7 mouse cellular contexts compared by ENCODE assay signal in the genomic region with DNA sequence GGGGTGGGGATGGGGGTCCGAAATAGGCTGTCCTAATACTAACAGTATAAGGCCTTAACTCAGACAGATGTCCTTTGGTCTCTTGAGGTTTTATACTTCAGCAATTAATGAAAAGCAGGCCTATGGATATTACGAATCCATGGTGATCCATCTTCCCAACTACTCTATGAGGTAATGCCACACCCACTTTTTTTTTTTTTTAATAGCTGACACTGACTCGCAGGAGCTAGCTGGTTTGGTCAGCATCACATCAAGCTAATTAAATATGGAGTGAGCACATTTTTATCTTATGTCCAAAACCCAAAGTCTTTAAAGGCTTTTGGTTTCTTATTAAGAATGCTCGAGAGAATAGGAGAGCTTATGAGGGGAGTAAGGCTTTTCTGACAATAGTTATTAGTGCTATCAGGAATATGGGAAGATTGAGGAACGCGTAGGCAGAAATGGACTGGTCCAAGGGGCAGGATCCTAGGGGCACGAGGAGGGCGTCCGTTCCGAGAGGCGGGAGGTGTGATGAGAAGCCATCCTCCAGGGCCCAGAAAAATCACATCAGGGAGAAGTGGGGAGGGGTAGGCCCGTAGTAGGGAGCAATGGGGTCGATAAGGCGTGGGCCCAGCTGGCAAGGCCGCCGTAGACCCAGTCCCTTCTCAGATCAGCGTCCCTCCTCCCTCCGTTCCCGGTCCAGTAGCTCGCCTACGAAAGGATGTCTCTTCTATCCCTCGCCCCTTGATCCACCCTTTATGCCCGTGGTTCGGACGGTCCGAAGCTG. TPM values are rescaled to one million over a fixed set of nuclear protein-coding genes. Genes with fewer than 3 reads are reported as not detected.
DNase-seq lines count a peak whose midpoint lies in the region; ATAC-seq and TF ChIP-seq lines count a peak whose summit lies in the region.

No protein-coding gene starts in this region.

- peak overlapping the region; percentile 12; the same call in 1 of the 2 replicates for H3K27ac ChIP-seq in spleen, adult 2 months (ENCODE audit: insufficient read depth, low read length)
- no peak overlapping the region for H3K27ac ChIP-seq in limb, embryonic 14.5 days (replicated peaks; ENCODE audit: low read depth, low read length)
- peak overlapping the region; percentile 53 for H3K27ac ChIP-seq in neural tube, embryonic 14.5 days (ENCODE audit: low read depth, low read length)

- ATAC-seq in limb, embryonic 14.5 days (ENCODE audit: low FRiP score, low read depth), result peak; percentile 66
- peak; percentile 78 for ATAC-seq in neural tube, embryonic 14.5 days (ENCODE audit: low read depth)

- H3K27me3 ChIP-seq in spleen, adult 2 months (ENCODE audit: control insufficient read depth, insufficient read depth, low read length), result no peaks in the 10 kb centered on the region
- no peaks in the 10 kb centered on the region for H3K27me3 ChIP-seq in erythroblast, embryonic 14.5 days (ENCODE audit: control insufficient read depth)
- no peaks in the 10 kb centered on the region for H3K27me3 ChIP-seq in limb, embryonic 14.5 days (ENCODE audit: control insufficient read depth, insufficient read depth, low read length)
- no peaks in the 10 kb centered on the region for H3K27me3 ChIP-seq in neural tube, embryonic 14.5 days (ENCODE audit: control insufficient read depth, insufficient read depth, low read length)

- DNase-seq in spleen, adult 2 months (ENCODE audit: low read depth in 1 of 2, low spot score in 2 of 2), result peak in 1 of 2 experiments; percentile 7
- DNase-seq in spleen, adult 12 weeks (ENCODE audit: low spot score), result no peak
- no peak for DNase-seq in limb, embryonic 14.5 days (ENCODE audit: low spot score)
- DNase-seq in layer of hippocampus, adult 8-10 months (ENCODE audit: low spot score in 2 of 2), result no peak
- no peak for DNase-seq in adrenal gland, postnatal 36 days

- TF ChIP-seq CTCF in spleen, adult 2 months (IDR thresholded peaks at IDR 0.05; ENCODE audit: extremely low read depth, insufficient read depth, insufficient read length, insufficient replicate concordance), result no peak

- TF ChIP-seq POLR2A in spleen, adult 2 months (IDR thresholded peaks at IDR 0.05; ENCODE audit: low read depth, low read length), result no peak
- TF ChIP-seq POLR2A in limb, embryonic 14.5 days (IDR thresholded peaks at IDR 0.05; ENCODE audit: borderline replicate concordance, extremely low read depth, insufficient read depth, insufficient read length), result no peak

- peak overlapping the region; percentile 78 for H3K4me2 ChIP-seq in limb, embryonic 14.5 days (replicated peaks; ENCODE audit: low read depth, low read length, severe bottlenecking)
- H3K4me2 ChIP-seq in neural tube, embryonic 14.5 days (ENCODE audit: low read depth, low read length), result peak overlapping the region; percentile 84

- no peaks in the 10 kb centered on the region for H3K9me3 ChIP-seq in erythroblast, embryonic 14.5 days (ENCODE audit: control insufficient read depth, low read length)
- no peaks in the 10 kb centered on the region for H3K9me3 ChIP-seq in limb, embryonic 14.5 days (ENCODE audit: control insufficient read depth, low read length)
- no peaks in the 10 kb centered on the region for H3K9me3 ChIP-seq in neural tube, embryonic 14.5 days (ENCODE audit: control insufficient read depth, low read length)

- H3K36me3 ChIP-seq in spleen, adult 2 months (ENCODE audit: control insufficient read depth, insufficient read depth, low read length), result peaks cover 9% of the 10 kb centered on the region
- peaks cover 29% of the 10 kb centered on the region for H3K36me3 ChIP-seq in erythroblast, embryonic 14.5 days (ENCODE audit: control insufficient read depth)
- H3K36me3 ChIP-seq in limb, embryonic 14.5 days (ENCODE audit: control insufficient read depth, insufficient read depth, low read length), result peaks cover 32% of the 10 kb centered on the region
- H3K36me3 ChIP-seq in neural tube, embryonic 14.5 days (ENCODE audit: control insufficient read depth, insufficient read depth, low read length), result peaks cover 18% of the 10 kb centered on the region

- H3K4me1 ChIP-seq in spleen, adult 2 months (ENCODE audit: control insufficient read depth, insufficient read depth, insufficient read length), result peaks cover 5% of the 10 kb centered on the region
- H3K4me1 ChIP-seq in erythroblast, embryonic 14.5 days (ENCODE audit: control insufficient read depth), result peaks cover 23% of the 10 kb centered on the region
- peaks cover 11% of the 10 kb centered on the region for H3K4me1 ChIP-seq in limb, embryonic 14.5 days (ENCODE audit: control insufficient read depth, insufficient read depth, low read length)
- H3K4me1 ChIP-seq in neural tube, embryonic 14.5 days (ENCODE audit: control insufficient read depth, insufficient read depth, low read length), result peaks cover 15% of the 10 kb centered on the region

- peak overlapping the region; percentile 83 for H3K9ac ChIP-seq in limb, embryonic 14.5 days (ENCODE audit: low read depth, low read length, severe bottlenecking)
- H3K9ac ChIP-seq in neural tube, embryonic 14.5 days (replicated peaks; ENCODE audit: low read depth, low read length), result peak overlapping the region; percentile 79

- 8% methylated on average over 26 of the region's 26 CpGs for WGBS in spleen, adult 2 months
- WGBS in limb, embryonic 14.5 days, result 10% methylated on average over 21 of the region's 26 CpGs
- 9% methylated on average over 26 of the region's 26 CpGs for WGBS in neural tube, embryonic 14.5 days

- peak overlapping the region; percentile 87 for H3K4me3 ChIP-seq in spleen, adult 2 months (ENCODE audit: extremely low read depth, insufficient read depth, insufficient read length)
- H3K4me3 ChIP-seq in erythroblast, embryonic 14.5 days (replicated peaks), result peak overlapping the region; percentile 87
- H3K4me3 ChIP-seq in limb, embryonic 14.5 days (replicated peaks; ENCODE audit: low read length), result peak overlapping the region; percentile 84
- H3K4me3 ChIP-seq in neural tube, embryonic 14.5 days (ENCODE audit: low read depth, low read length), result peak overlapping the region; percentile 78

RNA-seq across cellular contexts. Expression of gene Rnf25, which starts 0.5 kb away (rescaled TPM):
- 31.4 and 33.5 TPM in 2 replicates for polyA plus RNA-seq in spleen, adult 2 months (2012; rRNA removed)
- 1.2 and 1.4 TPM in 2 replicates for polyA plus RNA-seq in erythroblast, embryonic 14.5 days (2012)
- polyA plus RNA-seq in limb, embryonic 14.5 days (2012; rRNA removed), result 129 and 132 TPM in 2 replicates
- 7.1 and 10.0 TPM in 2 replicates for polyA plus RNA-seq in limb, embryonic 14.5 days (2014; fragmentation: Nextera tagmentation; extraction: Ambion mirVana)
- 9.4 and 10.6 TPM in 2 replicates for polyA plus RNA-seq in neural tube, embryonic 14.5 days (2014; fragmentation: Nextera tagmentation; extraction: Ambion mirVana)
- 10 to 100 TPM; 62.0 to 85.5 (median 67.7) TPM for total RNA-seq in layer of hippocampus, adult 8-10 months (2022)
- 10 to 100 TPM; 40.6 to 55.3 TPM for total RNA-seq in adrenal gland, postnatal 36 days (2021)

RNA-seq across cellular contexts. Expression of gene Stk36, which starts 0.6 kb away (rescaled TPM):
- polyA plus RNA-seq in spleen, adult 2 months (2012; rRNA removed), result 0.56 and 0.92 TPM in 2 replicates
- polyA plus RNA-seq in erythroblast, embryonic 14.5 days (2012), result not detected in 2 replicates
- polyA plus RNA-seq in limb, embryonic 14.5 days (2012; rRNA removed), result 9.8 and 15.3 TPM in 2 replicates
- 7.6 and 8.3 TPM in 2 replicates for polyA plus RNA-seq in limb, embryonic 14.5 days (2014; fragmentation: Nextera tagmentation; extraction: Ambion mirVana)
- 14.6 and 17.9 TPM in 2 replicates for polyA plus RNA-seq in neural tube, embryonic 14.5 days (2014; fragmentation: Nextera tagmentation; extraction: Ambion mirVana)
- 1 to 10 TPM; 3.5 to 8.0 (median 5.4) TPM for total RNA-seq in layer of hippocampus, adult 8-10 months (2022)
- 1 to 10 TPM; 2.9 to 4.2 TPM for total RNA-seq in adrenal gland, postnatal 36 days (2021)

RNA-seq across cellular contexts. Expression of gene Bcs1l, which starts 12.6 kb away (rescaled TPM):
- polyA plus RNA-seq in spleen, adult 2 months (2012; rRNA removed), result 7.9 and 9.3 TPM in 2 replicates
- 0.06 and 0.18 TPM in 2 replicates for polyA plus RNA-seq in erythroblast, embryonic 14.5 days (2012)
- polyA plus RNA-seq in limb, embryonic 14.5 days (2012; rRNA removed), result 22.4 and 24.0 TPM in 2 replicates
- polyA plus RNA-seq in limb, embryonic 14.5 days (2014; fragmentation: Nextera tagmentation; extraction: Ambion mirVana), result 16.6 and 21.3 TPM in 2 replicates
- 22.9 and 26.4 TPM in 2 replicates for polyA plus RNA-seq in neural tube, embryonic 14.5 days (2014; fragmentation: Nextera tagmentation; extraction: Ambion mirVana)
- total RNA-seq in layer of hippocampus, adult 8-10 months (2022), result 10 to 100 TPM; 20.3 to 25.2 (median 23.4) TPM
- total RNA-seq in adrenal gland, postnatal 36 days (2021), result 10 to 100 TPM; 29.2 to 29.3 TPM

RNA-seq across cellular contexts. Expression of gene Zfp142, which starts 12.6 kb away (rescaled TPM):
- polyA plus RNA-seq in spleen, adult 2 months (2012; rRNA removed), result 13.5 and 14.2 TPM in 2 replicates
- polyA plus RNA-seq in erythroblast, embryonic 14.5 days (2012), result 0.34 and 0.41 TPM in 2 replicates
- 21.2 and 28.9 TPM in 2 replicates for polyA plus RNA-seq in limb, embryonic 14.5 days (2012; rRNA removed)
- polyA plus RNA-seq in limb, embryonic 14.5 days (2014; fragmentation: Nextera tagmentation; extraction: Ambion mirVana), result 7.5 and 7.9 TPM in 2 replicates
- polyA plus RNA-seq in neural tube, embryonic 14.5 days (2014; fragmentation: Nextera tagmentation; extraction: Ambion mirVana), result 9.3 and 9.5 TPM in 2 replicates
- 10 to 100 TPM; 28.4 to 36.8 (median 31.7) TPM for total RNA-seq in layer of hippocampus, adult 8-10 months (2022)
- total RNA-seq in adrenal gland, postnatal 36 days (2021), result 10 to 100 TPM; 12.6 to 18.3 TPM

RNA-seq across cellular contexts. Expression of gene Usp37, which starts 56.6 kb away (rescaled TPM):
- 2.5 and 2.7 TPM in 2 replicates for polyA plus RNA-seq in spleen, adult 2 months (2012; rRNA removed)
- polyA plus RNA-seq in erythroblast, embryonic 14.5 days (2012), result 0.08 and 0.14 TPM in 2 replicates
- 13.4 and 14.2 TPM in 2 replicates for polyA plus RNA-seq in limb, embryonic 14.5 days (2012; rRNA removed)
- 30.3 and 33.9 TPM in 2 replicates for polyA plus RNA-seq in limb, embryonic 14.5 days (2014; fragmentation: Nextera tagmentation; extraction: Ambion mirVana)
- 27.9 and 28.3 TPM in 2 replicates for polyA plus RNA-seq in neural tube, embryonic 14.5 days (2014; fragmentation: Nextera tagmentation; extraction: Ambion mirVana)
- total RNA-seq in layer of hippocampus, adult 8-10 months (2022), result 10 to 100 TPM; 22.1 to 31.4 (median 24.3) TPM
- total RNA-seq in adrenal gland, postnatal 36 days (2021), result 10 to 100 TPM; 19.7 to 23.9 TPM
